Mouse (Mus musculus) stomach, adult 2 months (tissue): ENCODE measurements around the gene Abcb1a. TPM values are rescaled to one million over a fixed set of nuclear protein-coding genes. Genes with fewer than 3 reads are reported as not detected.

ENCODE experiments used
- polyA plus RNA-seq: library from polyadenylated mRNA; depleted of rRNA; stranded (reverse); fragments of >200 nt; gene quantifications from 2 replicates; pipeline ENCODE4 v1.2.3, GENCODE M21; 2012; rRNA removed

The Abcb1a gene
- polyA plus RNA-seq = 0.20 and 0.73 TPM in 2 replicates

DNA sequence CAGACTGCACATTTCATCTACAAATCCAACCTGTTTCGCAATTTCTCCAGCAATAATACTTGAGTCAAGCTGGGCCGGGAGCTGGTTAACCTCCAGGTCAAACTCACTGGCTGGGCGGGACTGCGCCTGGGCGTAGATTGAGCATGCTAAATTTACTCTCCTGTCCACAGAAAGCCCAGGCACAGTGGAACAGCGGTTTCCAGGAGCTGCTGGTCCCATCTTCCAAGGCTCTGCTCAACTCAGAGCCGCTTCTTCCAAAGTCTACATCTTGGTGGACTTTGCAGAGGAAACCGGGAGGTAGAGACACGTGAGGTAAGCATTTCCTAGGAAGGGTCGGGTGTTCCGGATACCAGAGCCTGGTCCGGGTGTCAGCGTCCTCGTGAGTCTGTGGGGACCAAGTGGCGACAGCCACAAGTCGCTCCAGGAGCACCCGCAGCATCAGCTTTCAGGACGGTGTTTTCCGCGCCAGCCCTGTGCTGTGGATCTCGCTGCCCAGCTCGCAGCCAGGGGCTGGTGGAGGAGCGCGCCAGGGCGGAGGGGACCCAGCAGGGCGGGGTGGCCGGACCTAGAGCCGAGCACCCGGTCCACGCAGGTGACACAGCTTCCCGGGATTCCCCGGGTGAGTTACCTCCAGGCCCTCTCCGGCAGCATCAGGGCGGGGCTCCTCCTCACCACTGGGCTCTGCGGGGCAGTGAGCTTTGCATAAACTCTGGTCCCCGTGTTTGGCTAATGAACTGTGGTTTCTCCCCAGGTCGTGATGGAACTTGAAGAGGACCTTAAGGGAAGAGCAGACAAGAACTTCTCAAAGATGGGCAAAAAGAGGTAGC is at the start of gene Abcb1a:
Gene Abcb1a, plus strand, starts transcription at position 167 of the 827 bp plus-strand sequence.

DNA sequence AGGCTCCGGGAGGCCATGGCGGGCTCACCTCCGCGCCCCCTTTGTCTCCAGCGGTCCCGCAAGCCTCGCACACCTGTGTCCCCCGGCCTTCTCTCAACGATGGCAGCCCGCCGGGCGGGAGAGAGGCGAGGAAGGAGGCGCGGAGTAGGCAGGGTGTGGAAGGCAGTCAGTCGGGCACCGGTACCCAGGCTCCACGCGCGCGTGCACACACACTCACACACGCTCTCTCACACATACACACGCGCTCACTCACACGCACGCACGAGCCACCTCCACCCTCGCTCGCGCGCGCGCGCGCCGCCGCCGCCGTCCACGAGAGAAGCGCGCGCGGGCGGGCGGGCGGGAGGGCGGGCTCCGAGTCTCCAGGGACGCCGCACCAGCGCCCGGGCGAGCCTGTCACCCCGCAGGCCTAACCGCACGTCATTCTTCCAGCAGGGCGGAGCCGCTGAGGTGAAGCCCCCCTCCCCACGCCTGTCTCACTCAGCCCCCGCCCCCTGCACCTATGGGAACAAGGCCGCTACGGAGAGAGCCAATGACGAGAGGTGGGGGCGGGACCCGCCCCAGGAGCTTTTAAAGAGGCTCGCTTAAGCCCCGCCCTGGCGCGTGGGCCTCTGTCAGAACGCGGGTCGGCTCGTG is 37.2 kb upstream of the Abcb1a start, which contains the start of gene Rundc3b:
Gene Rundc3b, minus strand, starts transcription at position 357 of the 636 bp plus-strand sequence.

Other genes with a start within 250 kb of the Abcb1a start
- 1.6 and 2.8 TPM in 2 replicates for gene Dbf4, start 237.4 kb upstream of the Abcb1a start, polyA plus RNA-seq
- gene Slc25a40, start 237.2 kb upstream of the Abcb1a start, polyA plus RNA-seq = 0.25 and 0.48 TPM in 2 replicates
- gene Rundc3b, start 37.1 kb upstream of the Abcb1a start, polyA plus RNA-seq = 0.08 and 0.14 TPM in 2 replicates
- 0.09 and 0.49 TPM in 2 replicates for gene Abcb1b, start 138.1 kb downstream of the Abcb1a start, polyA plus RNA-seq
- 0.03 TPM in 1 of 2 replicates, not detected in the other for gene Abcb4, start 233.6 kb downstream of the Abcb1a start, polyA plus RNA-seq